Mouse (Mus musculus): ENCODE measurements around the gene Adam19.
A peak's percentile ranks its signal among the peaks of the same experiment; 100 is the strongest.
"Not testable (repeated sequence)": the region's sequence is repeated elsewhere in the genome, so short reads cannot be mapped to it uniquely, and the experiment has no call there.

Adam19 gene

DNA sequence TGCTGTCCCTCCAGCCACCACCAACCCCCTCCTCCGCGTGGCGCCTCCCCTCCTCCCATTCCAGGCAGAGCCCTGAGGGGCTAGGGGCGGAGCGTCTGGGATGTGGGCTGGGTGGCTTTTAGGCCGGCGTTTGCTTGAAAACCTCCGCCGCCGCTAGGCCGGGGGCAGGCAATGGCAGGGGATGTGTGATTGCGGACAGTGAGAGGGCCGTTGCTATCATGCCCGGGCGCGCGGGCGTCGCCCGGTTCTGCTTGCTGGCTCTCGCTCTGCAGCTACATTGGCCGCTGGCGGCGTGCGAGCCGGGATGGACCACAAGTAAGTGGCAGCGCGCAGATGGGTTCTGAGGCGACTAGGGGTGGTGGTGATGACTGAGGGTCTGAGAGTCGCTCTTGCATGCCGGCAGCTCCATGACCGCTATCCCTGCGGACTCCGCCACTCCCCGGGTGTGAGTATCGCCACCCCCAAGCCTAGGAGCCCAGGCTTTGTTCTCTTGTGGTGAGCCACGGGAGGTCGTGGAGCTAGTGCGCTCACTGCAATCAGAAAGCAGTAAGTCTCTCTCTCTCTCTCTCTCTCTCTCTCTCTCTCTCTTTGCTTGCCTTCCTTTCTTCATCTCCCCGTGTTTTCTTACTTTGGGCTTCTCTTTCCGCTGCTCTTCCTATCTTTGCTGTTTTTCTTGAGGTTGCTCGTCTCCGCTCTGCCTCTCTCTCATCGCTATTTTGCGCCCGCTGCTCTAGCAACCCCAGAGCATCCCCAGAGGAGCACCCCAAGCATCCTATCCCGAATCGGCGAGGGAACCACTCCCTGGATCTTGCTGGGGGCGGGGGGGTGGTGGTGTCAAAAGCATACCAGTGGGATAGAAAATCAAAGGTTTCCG lies at the start of gene Adam19:
Gene Adam19 (plus strand): TSS at position 97 of the 874 bp plus-strand sequence.
- DNase-seq (ENCODE audit: low spot score) = peak; percentile 85

DNA sequence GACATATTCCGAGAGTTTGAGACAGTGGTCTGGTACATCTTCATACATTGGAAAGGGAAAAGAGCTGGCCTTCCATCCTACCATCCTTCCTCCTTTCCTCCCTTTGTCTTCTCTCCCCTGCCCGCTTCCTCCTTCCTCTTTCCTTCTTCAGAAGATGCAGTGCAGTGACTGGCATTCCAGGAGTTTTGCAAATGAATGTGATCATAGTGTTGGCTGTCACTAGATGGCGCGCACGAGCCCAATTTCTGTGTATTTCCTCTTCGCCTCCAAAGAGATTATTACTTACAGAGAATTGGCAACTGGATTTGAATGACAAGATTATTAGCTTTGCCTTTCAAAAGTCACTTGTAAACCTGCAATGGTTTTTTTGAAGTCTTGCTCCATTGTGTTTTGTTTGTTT lies 39.7 kb upstream of the Adam19 start:
- DNase-seq (ENCODE audit: low spot score) = peak; percentile 92

DNA sequence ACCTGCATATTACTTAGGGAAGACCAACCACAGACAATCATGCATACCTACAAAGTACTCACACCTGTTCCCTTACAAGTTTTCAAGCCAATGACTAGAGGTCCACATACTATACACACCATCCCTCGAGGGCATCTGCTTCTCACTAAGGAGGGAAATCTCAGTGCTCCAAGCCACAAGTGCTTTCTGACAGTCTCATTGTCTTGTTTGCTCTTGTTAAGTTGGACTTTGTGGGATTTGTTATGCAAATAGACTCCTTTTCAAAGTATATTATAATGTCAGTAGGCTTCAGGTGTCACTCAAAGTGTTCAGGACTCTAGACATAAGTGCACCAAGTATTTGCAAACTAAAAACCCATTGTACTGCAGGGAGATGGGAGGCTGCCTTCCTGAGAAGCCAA lies 35.5 kb upstream of the Adam19 start:
- DNase-seq (ENCODE audit: low spot score) = no peak

DNA sequence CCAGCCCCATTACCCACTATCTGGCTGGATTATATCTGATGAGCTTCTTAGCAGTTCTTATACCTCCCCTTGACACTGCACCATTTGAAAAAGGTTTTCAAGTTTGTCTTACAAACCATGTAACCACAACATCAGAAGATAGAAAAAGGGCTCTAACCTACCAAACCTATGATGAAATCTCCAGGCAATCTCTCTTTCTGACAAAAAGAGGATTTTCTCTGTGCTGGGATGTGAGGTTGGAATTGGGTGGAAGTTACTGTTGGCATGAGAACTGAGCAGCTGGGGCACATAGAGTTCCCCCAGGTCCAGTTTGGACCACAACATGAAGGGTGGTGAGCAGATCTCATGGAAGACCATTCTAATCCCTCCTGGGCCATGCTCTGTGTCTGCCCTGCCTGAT lies 33.9 kb upstream of the Adam19 start:
- DNase-seq (ENCODE audit: low spot score) = no peak

DNA sequence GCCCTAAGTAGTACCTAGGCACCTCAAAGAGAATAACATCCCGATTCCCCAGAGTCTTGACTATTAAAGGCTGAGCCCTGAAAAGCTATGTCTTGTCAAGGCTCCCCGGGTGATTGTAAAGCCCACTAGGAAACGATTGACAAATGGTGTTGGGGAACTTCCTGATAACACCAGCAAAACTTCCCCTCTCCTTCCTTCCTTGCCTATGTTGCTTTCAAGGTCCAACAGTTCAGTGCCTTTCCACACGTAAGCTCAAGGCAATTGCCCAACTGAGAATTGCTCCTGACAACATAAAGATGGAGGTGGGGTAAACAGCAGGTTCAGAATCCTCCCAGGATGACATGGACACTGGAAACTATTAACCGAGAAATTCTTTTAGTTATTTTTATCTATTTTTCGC lies 32.8 kb upstream of the Adam19 start:
- DNase-seq (ENCODE audit: low spot score) = no peak

DNA sequence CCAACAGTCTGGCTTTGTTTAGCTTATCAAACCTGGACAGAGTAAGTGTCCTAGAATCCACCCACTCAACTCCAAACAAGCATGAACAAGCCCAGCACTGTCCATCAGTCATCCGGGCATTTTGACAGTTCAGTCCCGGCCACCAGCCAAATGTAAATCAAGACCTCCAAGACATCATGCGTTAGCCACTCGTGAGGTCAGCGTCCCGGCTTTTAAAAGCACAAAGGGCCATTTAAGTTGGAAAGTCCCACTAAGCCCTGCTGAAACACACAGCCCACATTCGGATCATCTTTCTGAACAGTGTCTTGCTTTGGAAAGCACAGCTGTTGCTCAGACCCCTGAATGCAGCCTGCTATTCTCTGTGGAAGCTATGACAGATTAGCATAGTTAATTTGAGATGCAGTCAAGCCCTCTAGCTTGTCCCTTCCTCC lies 29.8 kb upstream of the Adam19 start:
- DNase-seq (ENCODE audit: low spot score) = peak; percentile 38

DNA sequence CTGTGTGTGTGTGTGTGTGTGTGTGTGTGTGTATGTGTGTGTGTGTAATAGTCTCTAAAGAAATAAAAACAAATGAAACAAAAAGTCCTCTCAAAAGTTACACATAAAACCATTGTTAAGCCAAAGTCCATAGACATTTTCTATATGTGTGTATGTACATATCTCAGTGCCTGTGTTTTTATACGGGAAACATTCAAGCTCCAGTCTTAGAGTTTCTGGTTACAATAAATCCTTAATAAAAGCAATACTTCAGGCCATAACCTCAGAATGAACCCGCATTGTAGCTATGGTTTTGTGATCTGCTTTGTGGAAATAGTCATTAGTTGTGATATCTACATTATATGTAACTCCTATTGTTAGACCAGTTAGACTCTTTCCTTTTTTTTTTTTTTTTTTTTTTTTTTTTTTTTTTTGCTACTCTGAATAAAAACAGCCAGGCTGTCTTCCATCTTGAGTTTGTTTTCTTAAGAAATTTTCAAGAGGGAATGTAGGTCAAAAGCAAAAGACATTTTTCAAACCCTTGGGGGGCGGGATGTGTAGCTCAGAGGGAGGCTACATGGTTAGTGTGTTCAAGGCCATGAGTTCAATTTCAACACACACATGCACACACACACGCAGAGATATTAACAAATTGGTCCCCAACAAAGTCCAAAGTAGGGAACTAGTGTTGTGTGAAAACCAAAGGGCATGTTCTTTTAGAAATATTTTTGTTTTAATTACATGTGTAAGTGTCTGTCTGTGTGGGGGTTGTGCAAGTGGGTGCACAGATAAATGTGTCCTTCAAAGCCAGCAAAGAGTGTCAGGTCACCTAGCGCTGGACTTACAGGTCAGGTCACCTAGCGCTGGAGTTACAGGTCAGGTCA lies 27.6 kb upstream of the Adam19 start:
- DNase-seq (ENCODE audit: low spot score) = no peak

DNA sequence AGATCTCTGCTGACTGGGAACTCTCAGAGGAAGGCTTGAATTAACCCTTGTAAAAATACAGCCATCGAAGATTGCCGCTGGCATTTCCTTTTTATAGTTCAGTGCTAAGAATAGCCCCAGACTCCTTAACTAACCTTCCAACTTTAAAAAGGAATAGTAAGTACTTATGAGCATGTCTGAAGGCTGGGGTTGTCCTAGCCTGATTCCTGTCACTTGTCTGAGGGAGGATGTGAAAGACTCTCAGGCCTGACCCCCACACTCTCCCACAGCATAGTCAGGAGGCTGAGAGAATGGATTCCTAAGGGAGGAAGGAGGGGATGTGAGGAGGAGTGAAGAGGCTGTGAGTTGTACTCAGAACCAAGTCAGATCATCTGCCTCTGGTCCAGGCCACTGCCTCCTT lies 26.3 kb upstream of the Adam19 start:
- DNase-seq (ENCODE audit: low spot score) = no peak

DNA sequence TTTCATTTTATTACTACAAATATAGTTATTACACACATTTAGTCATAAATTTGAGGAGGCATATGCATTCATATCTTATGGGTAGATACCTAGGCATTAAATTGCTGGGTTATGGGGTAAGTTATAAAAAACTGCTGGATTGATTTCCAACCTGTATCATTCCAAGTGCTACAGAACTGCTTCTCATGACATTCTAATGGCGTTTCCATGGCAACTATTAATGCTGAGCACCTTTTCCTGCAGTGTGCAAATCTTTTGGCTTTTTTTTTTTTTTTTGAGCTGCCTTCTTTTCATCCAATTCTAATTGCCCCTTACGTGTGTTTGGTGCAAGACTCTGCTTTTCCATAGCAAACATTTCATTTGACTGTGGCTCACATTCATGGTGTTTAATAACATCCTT lies 25.8 kb upstream of the Adam19 start:
- no peak for DNase-seq (ENCODE audit: low spot score)

DNA sequence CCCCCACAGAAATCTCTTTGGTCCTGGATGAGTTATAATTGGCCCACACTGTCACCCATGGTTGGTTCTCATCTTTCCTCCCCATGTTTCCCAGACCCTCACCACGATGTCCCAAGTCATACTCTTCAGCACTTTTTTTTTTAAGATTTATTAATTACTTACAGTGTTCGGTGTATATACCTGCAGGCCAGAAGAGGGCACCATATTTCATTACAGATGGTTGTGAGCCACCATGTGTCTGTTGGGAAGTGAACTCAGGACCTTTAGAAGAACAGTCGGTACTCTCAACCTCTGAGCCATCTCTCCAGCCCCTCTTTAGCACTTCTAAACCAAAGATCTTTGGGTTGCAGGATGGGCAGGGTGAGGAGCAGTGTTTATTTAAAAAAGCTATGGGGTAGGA lies 24.3 kb upstream of the Adam19 start:
- no peak for DNase-seq (ENCODE audit: low spot score)

DNA sequence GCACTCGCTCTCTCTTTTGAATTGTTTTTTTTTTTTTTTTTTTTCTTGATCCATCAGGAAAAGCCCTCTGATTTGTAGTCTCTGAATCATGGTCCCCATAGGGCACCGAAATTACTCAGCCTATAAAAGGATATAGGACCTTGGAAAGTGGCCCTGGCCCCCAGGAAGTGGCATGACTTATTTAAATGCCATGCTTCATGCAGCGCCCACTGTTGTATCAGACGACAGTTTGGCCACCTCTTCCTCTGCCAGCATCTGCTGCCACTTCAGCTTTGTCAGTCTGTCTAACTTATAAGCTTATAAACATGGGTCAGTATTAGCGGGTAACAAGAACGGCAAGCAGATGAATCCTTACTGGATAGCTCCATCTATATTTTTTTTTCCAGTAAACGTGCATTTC lies 22.8 kb upstream of the Adam19 start:
- DNase-seq (ENCODE audit: low spot score) = no peak

DNA sequence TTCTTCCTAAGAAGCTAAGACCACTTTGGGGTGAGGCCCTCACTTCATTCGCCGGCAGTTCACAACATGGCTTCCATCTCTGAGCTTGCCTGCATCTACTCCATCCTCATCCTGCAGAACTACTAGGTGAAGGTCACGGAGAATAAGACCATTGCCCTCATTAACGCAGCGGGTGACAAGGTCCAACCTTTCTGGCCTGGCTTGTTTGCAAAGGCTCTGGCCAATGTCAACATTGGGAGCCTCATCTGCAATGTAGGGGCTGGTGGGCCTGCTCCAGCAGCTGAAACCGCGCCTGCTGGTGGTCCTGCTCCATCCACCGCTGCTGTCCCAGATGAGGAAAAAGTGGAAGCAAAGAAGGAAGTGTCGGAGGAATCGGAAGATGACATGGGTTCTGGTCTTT lies 19.4 kb upstream of the Adam19 start:
- no peak for DNase-seq (ENCODE audit: low spot score)

DNA sequence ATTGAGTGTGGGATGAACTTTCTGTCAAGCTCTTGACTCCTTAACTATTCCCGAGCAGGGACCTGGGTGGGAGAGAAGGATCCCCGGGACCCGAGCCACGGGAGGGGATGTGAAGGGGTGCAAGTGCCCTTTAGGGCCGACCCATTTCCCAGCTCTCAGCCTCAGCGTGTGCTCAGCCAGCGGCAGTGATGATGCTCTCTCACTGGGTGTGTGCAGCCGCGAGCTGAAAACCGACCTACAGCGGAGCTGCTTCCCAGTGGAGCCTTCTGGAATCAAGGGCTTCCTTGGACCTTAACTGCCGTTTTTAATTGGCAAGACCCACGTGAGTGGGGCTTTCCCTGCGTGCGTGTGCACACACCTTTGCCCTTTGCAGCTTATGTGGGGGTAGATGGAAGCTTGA lies 16.9 kb upstream of the Adam19 start:
- no peak for DNase-seq (ENCODE audit: low spot score)

DNA sequence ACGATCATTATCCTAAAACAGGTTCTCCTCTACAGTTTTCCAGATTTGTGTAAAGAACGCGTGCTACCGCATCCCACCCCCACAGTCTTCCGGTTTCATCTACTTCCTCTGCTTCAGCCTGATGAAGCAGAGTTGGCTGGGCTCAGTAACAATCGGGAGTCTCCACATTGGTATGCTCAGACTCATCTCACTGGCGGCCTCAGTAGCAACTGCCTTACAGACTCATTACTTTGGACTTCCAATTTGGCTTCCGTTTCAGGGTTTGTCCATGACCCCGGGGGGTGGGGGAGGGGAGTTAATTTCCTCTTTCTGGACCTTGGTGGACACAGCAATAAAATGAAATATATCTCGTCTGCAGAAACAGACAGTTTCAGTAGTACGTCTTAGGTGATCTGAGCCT lies 16.5 kb upstream of the Adam19 start:
- DNase-seq (ENCODE audit: low spot score) = no peak

DNA sequence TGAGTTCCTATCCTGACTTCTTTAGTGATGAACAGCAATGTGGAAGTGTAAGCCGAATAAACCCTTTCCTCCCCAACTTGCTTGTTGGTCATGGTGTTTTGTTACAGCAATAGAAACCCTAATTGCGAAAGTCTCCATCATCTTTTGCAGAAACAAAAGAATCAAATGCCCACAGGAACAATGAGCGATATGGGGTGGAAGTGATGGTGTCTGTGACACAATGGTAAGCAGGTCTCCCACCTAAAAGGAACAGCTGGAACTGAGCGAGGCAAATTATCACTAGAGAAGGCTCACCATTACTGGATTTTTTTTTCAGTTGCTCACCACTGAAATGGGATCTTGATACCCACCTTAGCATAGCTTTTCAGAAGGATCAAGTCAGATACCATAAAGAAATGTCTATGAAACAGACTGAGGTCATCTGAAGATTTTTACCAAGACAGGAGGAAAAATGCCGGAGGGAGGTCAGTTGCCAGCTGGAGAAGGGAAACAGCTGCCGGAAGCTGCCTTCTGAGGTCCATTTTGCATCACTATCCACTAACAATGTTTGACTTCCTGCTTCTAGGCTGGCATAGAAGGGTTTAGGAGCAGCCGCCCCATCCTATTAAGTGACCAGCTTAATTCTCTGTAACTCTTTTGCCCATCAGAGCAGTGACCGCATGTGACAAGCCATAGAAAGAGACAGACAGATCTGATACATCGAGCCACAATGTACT lies 14.8 kb upstream of the Adam19 start:
- no peak for DNase-seq (ENCODE audit: low spot score)

DNA sequence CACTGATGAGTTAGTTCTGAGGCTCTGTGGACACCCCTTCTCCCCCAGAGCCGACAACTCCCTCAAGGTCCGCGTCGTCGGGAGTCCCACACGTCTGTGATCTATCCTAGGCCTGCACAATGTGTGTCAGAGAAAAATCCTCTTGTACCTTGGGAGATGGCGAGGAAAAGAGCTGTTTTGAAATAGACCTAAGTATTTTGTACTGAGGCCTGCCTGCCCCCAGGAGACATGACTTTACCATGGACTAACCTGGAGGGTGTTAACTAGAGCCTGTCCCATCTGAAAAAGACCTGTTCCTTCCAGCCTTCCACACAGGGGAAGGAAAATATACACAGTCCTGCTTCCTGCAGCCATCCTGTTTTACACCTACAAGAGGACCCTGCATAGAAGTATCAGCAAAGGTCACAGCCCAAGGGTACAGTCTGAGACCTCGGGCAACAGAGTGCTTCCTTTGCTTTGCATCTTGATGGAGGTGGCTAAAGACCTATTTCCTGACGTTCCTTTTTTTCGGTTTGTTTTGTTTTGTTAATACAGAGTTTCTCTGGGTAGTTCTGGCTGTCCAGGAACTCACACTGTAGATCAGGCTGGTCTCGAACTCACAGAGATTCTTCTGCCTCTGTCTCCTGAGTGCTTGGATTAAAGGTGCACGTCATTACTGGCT lies 14.1 kb upstream of the Adam19 start:
- no peak for DNase-seq (ENCODE audit: low spot score)

DNA sequence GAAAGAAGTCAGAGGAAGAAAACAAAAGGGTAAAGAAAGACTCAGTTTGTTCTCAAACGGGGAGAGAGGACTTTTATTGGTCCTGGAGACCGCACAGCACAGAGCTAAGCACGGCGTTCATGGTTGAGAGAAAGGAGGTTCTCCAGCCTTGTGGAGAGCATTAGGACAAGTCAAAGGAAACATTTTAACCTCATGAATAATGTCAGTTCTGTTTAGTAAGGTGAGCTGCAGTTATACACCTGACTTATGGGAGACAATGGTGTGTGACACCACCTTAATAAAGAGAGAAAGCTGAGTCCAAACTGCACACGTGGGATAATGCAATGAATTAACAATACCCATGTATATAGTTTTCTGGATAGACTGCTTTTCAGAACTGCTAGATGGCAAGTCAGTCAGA lies 11.0 kb upstream of the Adam19 start:
- no peak for DNase-seq (ENCODE audit: low spot score)

DNA sequence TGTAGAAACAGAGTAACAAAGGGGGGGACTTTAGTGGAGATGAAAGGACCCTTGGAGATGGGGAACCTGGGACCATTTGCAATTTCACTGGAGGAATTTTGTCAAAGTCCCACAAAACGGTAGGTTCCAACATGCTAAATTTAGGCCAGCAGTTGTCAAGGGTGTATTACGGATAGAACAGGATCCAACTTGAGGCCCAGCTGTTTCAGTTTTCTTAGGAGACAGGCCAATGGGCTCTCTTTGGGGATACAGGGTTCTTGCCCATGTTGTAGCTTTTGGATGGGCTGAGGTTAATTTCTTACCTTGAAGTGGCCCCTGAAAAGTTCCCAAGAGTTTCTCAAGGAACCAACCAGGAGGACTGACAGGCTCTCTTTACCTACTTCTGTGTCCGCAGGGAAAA lies 8.5 kb upstream of the Adam19 start:
- DNase-seq (ENCODE audit: low spot score) = no peak

DNA sequence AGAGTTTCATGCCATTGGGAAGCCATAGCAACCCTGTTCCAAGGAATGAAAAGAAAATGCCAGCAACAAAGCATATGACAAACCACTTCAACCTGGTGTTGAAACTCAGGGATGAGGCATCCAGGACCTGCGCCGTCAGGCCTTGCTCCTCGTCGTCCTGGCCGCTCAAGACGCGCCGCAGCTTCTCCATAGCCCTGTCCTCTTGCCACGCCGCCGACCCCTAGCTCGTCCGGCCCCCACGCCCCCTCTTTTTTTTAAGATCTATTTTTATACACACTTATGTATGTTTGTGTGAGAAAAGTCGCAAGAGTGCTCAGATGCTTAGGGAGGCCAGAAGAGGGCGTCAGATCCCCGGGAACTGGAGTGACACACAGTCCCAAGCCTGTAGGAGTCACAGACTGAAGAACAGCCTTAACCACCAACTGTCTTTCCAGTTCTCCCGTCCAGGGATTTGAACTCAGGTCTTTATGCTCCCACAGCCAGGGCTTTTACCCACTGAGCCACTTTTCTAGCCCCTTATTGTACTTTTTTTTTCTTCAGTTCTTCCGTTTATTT lies 3.6 kb upstream of the Adam19 start, which contains the start of gene Gm12166:
Gene Gm12166 (minus strand): TSS at position 217 of the 555 bp plus-strand sequence.
- peak; percentile 69 for DNase-seq (ENCODE audit: low spot score)

DNA sequence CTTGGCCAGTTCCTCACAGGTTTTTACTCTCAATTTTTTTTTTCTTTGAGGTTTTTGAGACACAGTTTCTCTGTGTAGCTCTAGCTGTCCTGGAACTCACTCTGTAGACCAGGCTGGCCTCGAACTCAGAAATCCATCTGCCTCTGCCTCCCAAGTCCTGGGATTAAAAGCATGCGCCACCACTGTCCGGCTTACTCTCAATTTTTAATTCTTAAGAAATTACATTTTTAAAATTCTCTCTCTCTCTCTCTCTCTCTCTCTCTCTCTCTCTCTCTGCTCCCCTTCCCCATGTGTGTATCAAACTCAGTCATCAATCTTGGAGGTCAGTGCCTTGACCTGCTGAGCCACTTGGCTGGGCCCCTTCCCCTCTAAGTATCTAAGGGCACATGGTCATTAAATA lies 2.3 kb upstream of the Adam19 start:
- DNase-seq (ENCODE audit: low spot score) = not testable (repeated sequence)

DNA sequence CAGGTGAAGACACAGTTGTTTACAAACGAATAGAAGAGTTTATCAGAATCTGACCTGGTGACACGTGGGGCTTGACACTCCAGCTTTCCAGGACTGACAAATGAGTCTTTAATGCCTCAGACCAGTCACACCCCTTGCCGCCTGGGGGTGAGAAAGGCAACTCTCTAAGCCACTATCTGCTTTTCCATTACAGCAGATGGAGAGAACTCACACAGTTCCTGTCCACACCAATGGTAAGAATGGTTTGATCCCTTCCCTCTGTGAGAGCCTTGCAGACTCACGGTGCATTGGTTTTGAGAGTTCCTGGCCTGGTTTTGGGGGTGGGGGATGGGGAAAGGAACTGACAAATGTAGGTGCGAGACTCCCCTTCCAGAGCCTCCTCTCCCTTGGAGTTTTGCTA lies 1.5 kb upstream of the Adam19 start:
- DNase-seq (ENCODE audit: low spot score) = peak; percentile 34

All from embryo, embryonic 10 days (tissue).